Mouse (Mus musculus): ENCODE measurements around the gene Ryk.

Ryk gene

DNA sequence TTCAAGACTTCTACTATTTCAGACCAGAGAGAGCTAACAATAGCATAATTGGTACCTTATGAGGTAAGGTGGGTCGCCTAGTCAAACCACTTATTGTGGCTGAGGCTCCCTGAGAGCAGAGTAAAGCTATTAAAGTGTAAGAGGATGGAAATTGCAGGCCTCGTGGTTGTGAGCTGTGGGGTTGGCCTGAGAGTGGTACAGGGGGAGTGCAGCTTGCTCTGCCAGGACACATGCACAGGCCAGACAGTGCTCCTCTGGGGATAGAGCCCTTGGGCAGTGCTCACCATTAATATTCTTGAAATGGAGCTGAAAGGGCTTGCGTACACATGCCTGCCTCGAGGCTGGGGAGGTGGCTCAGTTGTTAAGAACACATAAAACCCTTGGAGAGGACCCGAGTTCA lies 23.6 kb downstream of the Ryk start:
- DNase-seq (ENCODE audit: low read depth, low spot score), result no peak

DNA sequence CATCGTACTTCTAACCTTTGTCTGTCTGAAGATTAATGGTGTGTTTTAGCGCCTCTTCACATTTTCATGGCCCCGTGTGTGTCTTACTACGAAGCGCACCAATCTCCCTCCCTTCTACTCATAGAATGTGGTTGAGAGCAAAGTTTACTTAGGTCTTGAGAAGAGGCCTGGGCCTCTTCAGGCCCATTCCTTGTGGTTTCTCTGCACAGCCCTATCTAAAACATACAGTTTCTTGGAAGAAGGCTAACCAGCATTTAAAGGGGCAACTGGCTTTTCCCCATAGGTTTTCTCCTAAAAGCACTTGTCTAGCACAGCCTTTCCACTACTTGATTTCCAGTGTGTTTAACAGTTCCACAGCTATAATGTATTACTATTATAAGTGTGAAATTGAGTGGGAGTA lies 24.7 kb downstream of the Ryk start:
- no peak for DNase-seq (ENCODE audit: low read depth, low spot score)

DNA sequence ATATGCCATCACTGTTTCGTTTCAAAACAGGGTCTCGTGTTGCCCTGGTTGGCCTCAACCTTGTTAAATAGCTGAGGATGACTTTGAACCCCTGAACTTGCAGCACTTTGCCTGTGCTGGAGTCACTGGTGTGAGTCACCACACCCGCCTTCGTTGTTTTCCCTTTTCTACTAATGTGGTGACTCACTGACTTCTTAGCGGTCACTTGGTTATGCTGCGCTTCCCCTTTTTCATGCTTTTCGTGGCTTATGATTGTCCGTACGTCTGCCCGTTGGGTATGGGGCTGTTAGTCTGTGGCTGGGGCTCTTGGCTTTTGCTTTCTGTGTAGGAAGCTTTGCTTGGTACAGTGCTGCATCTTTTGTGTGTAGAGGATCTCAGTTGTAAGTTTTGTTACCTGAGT lies 25.2 kb downstream of the Ryk start:
- no peak for DNase-seq (ENCODE audit: low read depth, low spot score)

DNA sequence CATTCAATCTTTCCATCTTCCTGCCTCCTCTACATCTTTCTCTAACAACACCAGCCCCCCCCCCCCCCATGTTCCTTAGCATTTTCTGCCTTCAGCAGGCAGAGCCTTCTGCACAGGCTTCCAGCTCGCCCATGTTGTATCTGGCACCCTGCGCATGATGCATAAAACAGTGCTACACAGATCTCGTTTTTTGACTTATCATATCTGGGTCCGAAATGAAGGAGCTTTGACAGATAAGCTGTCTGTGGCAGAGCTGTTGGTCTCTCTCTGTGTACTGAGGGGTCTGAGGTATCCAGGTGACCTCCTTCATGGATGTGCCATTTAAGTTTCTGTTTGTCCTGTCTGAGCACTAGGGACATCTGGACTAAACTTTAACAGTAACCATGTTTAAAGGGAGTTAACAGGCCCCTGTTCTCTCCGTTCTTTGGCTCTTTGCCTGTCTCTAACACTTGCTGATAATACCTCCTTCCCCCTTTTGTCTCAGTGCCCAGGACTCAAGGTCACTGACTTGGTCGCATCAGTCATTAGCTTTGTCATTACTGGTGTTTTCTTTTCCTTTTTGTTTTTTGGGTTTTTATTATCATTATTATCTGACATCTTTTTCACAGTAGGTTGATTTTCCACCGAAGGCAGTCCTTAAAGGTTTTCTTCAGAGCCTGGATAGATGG lies 26.2 kb downstream of the Ryk start:
- no peak for DNase-seq (ENCODE audit: low read depth, low spot score)

GRCm38 (mm10) chr9:102861789-102862188 lies 27.1 kb downstream of the Ryk start:
- DNase-seq (ENCODE audit: low read depth, low spot score), result no peak

- DNase-seq (ENCODE audit: low read depth, low spot score), result no peak
These were observed 27.5 kb downstream of the Ryk start for GRCm38 (mm10) chr9:102862260-102862659.

GRCm38 (mm10) chr9:102863876-102864545 lies 29.3 kb downstream of the Ryk start:
- DNase-seq (ENCODE audit: low read depth, low spot score), result no peak

- DNase-seq (ENCODE audit: low read depth, low spot score), result no peak
These were observed 30.2 kb downstream of the Ryk start for GRCm38 (mm10) chr9:102864931-102865330.

DNA sequence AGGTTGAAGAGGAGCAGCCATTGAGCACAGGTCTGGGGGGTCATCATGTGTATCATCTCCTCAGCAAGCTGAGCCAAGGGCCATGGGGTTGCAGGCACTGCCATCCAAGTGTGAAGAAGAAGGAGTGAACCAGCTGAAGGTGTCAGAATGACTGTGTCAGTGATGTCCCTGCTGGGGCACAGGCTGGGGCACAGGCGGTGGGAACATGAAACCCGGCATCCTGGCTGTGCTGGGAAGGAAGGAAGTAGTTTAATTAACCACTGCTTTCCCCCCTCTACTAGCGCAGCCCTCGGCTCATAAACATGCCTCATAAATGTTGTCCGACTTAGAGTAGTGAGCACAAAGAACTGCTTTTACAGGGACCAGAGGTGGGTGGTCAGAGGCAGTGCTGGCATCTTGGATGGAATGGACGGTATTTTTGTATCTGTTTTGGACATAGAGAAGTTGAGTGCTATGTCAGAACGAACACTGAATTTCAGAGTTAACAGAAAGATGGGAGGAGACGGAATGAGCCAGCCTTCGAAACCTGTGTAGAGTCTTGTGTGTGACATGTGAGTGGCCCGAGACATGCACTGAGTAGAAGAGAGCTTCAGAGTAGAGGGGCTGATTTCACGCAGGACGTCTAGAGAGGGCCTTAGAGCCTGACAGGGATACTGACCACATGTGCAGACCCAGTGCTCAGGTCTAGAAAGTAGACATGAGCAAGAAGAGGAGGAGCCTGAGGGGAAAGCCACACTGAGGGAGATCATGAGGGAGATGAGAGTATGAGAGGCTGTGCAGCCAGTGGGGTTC lies 31.4 kb downstream of the Ryk start:
- DNase-seq (ENCODE audit: low read depth, low spot score), result no peak

DNA sequence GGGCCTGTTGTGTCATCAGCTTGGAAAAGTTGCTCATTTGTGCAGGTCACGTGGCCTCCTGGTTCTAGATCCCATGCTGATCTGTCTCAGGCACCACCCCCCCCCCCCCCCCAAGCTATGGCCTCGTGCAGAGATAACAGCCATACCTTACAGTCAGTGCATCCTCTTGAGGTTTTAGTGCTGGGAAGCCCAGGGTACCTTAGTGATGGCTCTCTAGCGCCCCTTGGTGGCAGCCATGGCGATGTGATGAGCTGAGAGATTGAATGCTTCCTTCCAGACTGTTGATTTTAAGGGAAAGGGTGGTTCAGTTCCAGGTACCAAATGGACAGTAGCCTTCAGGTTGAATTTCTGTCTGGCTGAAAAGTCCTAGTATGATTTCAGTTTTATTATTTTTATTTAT lies 32.2 kb downstream of the Ryk start:
- DNase-seq (ENCODE audit: low read depth, low spot score), result peak; percentile 58

- DNase-seq (ENCODE audit: low read depth, low spot score), result no peak
These were observed 32.8 kb downstream of the Ryk start for GRCm38 (mm10) chr9:102867516-102867915.

DNA sequence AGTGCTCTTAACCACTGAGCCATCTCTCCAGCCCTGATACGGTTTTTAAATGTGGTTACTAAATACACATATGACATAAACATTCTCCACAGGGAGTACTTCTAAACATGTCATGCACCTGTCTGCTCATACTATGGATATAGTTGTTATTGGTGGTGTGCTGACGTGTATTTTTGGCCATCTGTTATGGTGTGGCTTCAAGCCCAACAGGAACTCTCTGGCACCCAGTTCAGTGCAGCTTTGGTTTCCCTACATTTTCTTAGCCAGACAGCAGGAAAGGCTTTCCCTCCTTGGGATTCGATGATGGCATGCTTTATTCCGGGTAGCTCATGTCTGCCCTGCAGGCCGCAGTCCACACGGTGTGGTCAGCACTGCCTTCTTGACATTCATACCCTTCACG lies 33.7 kb downstream of the Ryk start:
- no peak for DNase-seq (ENCODE audit: low read depth, low spot score)

- DNase-seq (ENCODE audit: low read depth, low spot score), result no peak
These were observed 41.5 kb downstream of the Ryk start for GRCm38 (mm10) chr9:102876054-102876690.

DNA sequence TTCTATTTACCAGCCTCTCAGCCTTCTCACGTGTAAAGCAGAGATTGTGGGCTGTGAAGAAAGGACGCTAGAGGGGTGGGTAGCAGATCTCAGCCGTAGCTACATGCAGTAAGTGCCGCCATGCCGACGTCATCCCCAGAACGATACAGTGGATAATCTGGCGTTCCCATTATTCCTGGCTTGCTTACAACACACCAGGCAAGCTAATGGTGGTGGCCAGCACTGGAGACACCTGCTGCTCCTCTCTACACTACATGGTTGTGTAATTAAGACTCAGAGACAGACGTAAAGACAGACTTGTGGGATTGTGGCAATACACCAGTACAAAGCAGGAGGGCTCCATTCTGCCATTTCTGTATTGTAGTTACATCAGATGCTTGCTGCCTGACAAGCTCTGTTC lies 43.2 kb downstream of the Ryk start:
- DNase-seq (ENCODE audit: low read depth, low spot score), result no peak

DNA sequence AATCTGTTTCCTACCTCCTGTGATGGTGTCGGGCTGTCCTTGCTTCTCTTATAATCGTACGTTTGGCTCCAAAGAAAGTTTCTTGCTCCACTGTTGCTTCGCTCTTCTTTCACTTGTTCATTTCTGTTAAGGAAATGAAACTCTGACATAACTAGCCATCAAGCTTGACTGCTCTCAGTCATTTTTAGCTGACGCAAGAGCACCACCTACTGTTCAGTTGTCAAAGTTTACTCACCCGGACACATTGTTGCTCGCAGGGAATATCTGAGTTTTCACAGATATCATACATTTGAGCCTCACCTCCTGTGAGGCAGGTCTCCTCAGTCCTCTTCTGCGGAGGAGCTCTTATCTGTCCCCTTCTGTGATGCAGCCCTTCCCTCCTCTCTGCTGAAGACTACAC lies 44.8 kb downstream of the Ryk start:
- peak; percentile 56 for DNase-seq (ENCODE audit: low read depth, low spot score)

GRCm38 (mm10) chr9:102884703-102885102 lies 50.0 kb downstream of the Ryk start:
- no peak for DNase-seq (ENCODE audit: low read depth, low spot score)

DNA sequence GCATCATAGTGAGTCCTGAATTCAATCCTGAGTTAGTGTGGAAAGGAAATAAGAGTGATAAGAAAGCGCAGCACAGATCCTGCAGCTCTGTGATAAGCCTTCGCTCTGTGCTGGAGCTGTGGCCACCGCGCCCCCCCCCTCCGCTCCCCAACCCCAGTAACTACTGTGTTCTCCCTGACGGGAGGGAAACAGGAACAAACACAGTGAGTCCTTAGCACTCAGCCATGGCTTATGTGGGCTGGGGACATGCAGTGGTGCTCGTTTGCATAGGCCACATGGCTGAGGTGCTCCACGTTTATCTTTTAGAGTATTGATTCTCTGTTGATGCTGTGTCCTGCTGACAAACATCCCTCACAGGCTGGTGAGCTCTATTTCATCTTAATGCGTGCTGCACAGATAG lies 55.4 kb downstream of the Ryk start:
- no peak for DNase-seq (ENCODE audit: low read depth, low spot score)

DNA sequence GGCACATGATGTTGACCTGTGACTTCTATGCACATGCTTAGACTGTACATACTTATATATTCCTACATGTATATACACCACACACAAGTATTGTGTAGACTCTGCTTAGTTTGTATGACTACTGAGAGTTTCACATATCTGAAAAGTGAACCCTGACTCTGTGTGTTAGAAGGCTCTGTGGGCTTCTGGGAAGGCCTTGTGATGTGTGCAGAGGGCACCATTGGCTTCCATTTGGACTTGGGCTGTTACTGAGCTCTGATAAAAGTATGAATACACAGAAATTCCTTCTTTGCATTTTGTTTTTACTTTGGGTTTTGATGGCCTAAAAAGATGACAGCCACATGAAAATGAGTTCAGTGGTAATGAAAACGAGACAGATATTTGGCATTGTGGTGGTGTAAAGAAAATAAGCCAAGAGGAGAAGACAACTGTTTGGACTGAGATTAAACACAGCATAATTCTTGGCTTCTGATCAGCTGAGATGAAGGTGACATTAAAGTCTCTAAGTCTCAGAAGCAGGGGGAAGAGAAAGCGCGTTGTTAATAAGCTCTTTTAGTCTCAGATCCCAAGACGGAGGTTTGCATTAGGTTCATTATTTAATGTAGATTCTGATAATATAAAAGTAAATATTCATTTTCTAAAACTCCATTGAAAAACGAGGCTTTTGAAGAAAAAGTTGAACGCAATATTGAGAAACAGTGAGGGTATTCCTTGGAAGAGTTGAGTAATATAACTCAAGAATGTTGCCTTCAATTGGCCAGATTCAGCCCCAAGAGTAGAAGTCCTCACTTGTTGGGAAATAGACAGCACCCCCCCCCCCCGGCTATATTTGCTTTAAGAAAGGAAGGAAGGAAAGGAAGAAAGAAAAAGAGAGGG lies 58.0 kb downstream of the Ryk start:
- DNase-seq (ENCODE audit: low read depth, low spot score), result no peak

- no peak for DNase-seq (ENCODE audit: low read depth, low spot score)
These were observed 58.7 kb downstream of the Ryk start for GRCm38 (mm10) chr9:102893356-102893870.

GRCm38 (mm10) chr9:102899916-102900315 lies 65.2 kb downstream of the Ryk start:
- no peak for DNase-seq (ENCODE audit: low read depth, low spot score)

GRCm38 (mm10) chr9:102902308-102902707 lies 67.6 kb downstream of the Ryk start:
- DNase-seq (ENCODE audit: low read depth, low spot score), result no peak
